Mouse (Mus musculus): ENCODE data around the gene Dync1i1.
A peak's percentile ranks its signal among the peaks of the same experiment; 100 is the strongest.
"Not testable (repeated sequence)": the region's sequence is repeated elsewhere in the genome, so short reads cannot be mapped to it uniquely, and the experiment has no call there.

The Dync1i1 gene

DNA sequence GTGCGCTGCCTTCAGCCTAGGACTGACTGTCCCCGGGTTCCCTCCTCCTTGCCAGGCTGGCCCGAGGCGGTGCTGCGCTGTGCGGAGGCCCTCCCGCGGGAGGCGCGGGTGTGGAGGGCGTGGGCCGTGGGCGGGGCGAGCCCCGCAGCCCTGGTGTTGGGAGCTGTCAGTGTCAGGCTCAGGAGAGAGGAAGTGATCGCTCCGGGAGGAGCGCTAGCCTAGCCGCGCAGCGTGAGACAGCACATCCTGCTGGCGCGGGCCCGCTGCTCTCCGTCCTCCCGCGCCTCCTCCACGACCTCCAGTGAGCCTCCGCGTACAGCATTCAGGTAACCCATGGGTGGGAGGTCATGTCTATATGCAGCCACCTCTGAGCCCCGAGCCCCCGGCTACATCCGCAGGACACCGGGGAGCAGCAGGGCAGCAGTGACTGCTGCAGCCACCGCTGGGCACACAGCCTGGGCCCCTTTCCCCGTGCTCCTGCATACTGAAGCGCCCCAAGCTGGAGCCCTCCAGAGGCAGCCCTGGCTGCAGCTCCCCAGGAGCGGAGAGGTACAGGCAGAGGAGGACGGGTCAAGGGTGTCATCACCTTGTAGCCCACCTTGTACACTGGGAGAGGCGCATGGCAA lies at the start of gene Dync1i1:
Gene Dync1i1, plus strand, starts transcription at position 29 of the 626 bp plus-strand sequence.
- peak; percentile 73 for DNase-seq

DNA sequence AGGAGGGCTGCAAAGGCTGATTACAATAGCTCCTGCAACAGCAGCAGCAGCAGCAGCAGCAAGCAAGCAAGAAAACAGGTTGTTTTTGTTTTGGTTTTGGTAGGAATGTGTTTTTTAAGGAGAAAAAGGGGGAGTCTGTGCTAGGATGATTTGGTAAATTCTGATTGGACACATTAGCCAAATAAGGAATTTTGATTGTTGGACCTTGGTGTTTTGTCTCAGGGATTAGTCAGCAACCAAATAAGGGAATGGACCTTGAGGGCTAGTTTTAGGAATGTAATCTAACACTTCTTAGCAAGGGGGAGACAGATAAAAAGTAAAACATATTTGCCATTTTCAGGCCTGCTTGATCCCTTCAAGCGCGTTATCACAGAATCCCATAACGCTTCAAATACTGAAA lies 45.7 kb upstream of the Dync1i1 start:
- DNase-seq, result no peak

DNA sequence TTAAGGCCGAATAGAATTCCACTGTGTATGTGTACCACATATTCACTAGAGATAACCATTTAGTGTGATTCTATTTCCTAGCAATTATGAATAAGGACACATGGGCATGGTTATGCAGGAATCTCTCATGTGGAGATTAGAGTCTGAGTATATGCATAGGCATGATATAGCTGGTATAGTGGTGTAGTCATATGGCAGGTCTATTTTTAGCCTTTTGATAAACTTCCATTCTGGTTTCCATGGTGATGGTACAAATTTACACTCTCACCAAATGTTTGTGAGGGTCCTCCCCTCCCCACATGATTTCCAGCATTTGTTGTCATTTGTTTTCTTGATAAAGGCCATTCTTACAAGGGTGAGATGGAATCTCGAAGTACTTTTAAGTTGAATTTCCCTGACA lies 23.6 kb upstream of the Dync1i1 start:
- DNase-seq, result no peak

DNA sequence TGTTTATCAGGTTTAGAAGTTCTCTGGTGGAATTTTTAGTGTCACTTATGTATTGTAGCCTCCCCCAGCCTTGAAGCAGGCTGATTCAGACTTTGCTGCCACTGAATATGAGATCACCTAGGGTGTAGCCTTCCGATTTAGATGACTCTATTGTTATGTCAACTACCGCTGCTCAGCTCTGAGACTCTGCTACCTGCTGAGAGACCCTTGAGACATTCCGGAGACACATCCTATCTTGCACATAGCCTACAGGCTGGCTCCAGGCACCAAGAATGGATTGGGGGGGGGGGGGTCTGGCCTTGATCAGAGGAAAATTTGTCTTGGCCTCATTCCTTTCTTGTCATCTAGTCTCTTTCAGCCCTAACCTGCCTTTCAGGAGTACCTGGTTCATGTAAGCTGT lies 17.5 kb upstream of the Dync1i1 start:
- not testable (repeated sequence) for DNase-seq

DNA sequence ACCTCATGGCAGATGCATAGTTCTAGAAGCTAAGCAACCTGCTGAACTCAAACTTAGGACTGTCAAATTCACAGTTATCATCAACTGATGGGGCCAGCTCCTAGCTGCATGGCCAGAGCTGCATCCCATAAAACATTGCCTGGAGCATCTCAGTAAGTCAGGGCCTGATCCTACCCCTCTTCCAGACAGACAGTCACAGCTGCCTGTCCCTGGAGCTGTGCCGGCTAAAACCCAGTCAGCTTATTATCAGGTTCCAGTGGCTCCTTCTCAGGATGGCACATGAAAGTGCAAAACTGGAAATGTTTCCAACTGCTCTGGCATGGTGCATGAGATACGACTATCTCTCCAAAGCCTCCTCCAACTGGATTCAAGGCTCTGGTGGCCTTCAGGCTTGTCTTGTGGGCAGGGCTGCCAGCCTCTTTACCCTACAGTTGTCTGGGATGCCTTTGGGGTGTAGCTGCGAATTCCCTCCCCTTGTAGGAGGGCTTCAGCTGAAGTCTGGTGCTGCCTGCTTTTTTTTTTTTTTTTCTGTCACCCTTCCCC lies 15.3 kb upstream of the Dync1i1 start:
- DNase-seq, result no peak

DNA sequence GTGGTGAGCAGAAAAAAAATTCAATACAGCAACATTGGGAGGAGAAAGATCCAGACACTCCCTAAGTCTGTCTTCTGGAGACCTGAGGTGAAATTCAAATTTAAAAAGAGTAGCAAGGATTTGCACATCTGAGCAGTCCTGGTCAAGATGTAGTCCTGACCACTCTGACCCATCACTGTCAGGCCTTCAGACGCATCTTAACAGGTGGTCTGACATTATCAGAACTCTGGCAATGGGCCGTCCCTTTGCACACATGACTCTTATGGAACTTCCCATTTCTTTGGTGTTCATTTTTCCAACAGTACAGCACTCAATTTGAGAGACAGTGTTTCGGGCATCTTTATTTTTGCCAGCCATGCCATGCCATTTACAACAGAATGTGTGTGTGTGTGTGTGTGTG lies 12.8 kb upstream of the Dync1i1 start:
- no peak for DNase-seq

DNA sequence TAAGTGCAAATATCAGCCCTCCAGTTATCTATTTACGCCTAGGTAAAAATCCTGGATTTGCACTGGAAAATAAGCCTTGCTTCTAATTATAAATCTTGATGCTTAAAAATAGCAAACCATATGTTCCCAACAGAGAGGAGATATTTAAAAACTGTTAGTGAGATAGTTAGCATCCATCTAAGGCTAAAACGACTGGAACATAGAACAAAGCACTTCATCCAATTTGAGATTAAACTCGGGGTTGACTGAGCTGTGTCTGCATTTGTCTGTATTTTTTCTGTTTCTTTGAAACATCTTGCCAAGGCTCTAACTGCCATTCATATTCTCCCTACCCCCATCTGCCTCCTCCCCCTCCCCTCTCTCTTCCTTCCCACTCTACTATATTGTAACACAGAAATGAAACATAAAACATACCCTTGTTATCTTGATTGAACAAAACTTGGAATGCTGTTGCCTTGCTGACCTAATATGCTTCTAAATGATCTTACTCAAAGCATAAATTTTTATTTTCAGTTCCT lies 10.3 kb upstream of the Dync1i1 start:
- no peak for DNase-seq

DNA sequence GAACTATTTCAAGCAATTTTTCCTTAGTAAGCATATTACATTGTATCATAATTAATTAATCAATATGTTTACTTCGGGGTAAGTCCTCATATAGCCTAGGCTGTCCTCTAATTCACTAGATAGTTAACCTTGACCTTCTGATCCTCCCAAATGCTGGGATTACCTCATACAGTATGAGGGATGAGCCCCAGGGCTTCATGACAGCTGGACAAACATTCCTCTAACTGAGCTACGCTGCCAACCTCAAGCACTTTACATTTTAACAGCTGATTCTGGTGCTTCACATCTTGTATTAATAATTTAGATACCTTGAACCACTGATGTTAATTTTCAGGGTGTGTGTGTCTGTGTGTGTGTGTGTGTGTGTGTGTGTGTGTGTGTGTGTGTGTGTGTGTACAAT lies 6.5 kb upstream of the Dync1i1 start:
- no peak for DNase-seq

DNA sequence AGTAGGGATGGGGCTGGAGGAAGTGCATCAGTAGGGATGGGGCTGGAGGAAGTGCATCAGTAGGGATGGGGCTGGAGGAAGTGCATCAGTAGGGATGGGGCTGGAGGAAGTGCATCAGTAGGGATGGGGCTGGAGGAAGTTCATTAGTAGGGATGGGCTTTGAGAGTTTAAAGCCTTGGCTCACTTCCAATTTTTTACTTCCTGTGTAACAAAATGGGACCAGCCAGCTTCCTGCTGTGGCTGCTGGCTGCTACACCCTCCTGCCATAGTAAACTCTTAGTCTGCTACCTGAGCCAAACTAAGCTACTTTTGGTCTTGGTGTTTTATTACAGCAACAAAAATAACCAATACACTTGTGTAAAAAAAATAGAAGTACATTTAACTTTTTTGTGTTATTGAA lies 4.7 kb upstream of the Dync1i1 start:
- DNase-seq, result not testable (repeated sequence)

DNA sequence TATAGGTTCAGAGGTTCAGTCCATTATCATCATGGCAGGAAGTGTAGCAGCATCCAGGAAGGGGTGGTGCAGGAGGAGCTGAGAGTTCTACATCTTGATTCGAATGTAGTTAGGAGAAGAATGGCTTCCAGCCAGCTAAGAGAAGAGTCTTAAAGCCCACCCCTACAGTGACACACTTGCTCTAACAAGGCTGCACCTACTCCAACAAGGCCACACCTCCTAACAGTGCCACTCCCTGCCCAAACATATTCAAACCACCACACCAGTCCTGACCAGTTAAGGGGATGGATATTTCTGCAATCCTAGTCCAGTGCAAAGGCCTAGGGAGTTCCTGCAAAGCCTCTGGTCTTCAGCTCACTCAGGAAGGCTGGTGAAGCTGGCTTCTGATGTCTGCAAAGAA lies 1.5 kb upstream of the Dync1i1 start:
- no peak for DNase-seq

DNA sequence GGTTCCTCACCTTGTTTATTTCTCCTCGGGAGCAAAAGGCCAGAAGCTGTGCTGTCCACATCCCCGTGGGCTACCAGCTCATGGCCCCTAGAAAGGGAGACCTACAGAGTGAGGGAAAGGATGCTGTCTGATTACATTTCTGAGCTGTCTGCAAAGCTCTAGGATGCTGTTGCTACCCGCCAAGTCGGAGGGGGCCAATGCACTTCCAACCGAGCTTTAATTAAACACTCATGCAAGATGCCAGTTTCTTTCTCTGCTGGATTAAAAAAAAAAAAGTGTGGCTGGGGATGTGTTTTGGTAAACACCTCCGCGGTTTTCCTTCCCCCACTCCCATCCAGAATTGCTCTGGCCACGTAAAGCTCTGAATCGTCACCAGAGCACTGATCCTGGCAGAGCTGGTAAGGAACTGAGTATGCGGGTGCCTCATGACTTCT lies 815 bp downstream of the Dync1i1 start:
- peak; percentile 17 for DNase-seq

DNA sequence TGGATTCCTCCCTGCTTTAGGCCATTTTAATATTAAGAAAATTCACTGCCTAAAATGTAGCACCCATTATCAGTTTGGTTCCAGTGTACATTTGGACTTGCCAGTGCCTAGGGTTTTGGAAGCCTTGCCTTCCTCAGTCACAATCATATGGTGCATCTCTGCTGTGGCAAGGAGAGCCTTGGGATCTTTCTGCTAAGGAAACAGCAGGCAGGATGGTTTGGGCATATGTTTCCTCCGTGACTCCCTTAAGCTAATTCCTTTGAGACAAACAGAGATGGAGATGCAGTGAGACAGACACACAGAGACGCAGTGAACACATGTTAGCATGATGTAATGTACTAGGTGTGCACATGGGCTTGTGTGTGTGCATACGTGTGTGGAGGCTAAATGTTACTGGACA lies 7.8 kb downstream of the Dync1i1 start:
- no peak for DNase-seq

DNA sequence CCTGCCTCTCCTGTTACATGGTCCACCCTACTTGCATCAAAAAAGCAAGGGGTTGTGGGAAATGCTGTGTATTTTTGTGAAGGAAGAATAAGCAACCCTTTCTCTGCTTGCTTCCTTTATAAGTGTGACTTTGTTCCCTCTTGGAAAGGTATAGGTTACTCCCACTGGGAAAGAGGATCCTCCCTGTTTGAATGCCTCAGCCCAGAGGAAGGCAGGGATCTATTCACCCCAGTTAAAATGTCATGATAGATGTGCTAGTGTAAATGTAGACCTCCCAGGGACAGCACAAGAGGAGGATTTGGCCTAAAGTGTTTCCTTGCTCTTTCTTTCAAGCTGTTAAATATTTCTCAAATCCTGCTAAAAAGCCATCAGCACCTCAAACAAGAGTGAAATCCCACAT lies 9.0 kb downstream of the Dync1i1 start:
- DNase-seq, result no peak

DNA sequence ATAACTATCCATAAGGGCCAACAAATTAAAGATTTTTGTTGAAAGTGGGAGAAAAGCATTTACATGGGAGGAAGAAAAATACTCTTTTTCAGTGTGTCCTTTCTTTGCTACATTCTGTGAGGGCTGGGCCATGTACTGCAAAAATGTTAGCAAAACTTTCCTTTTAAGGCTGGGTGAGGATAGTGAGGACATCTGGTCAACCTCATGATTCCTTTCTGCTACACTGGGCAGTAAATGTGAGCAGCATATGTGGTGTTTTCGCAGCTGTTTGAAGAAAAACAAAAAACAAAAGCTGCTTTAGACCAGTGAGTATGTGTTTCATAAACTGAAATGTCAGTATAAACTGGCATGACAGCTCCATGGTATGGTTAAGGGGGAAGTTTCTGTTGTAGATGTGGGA lies 9.4 kb downstream of the Dync1i1 start:
- DNase-seq, result no peak

DNA sequence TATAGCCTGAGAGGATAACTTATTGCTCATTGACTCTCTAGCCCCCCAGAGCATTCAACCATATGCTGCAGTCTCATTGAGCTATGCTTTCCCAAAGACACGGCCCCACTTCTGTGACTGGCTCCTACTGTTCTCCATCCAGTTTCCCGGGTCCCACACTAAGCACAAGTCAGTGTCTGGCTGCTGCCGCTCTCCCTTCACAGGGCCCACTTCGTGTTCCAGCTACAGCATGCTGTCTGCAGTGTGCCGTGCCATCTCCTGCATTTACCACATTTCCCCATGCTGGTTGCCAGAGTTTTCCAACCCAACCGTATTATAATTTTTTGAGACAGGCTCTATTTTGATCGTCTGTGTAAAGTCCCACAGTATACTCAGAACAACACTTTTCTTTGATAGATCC lies 14.3 kb downstream of the Dync1i1 start:
- no peak for DNase-seq

DNA sequence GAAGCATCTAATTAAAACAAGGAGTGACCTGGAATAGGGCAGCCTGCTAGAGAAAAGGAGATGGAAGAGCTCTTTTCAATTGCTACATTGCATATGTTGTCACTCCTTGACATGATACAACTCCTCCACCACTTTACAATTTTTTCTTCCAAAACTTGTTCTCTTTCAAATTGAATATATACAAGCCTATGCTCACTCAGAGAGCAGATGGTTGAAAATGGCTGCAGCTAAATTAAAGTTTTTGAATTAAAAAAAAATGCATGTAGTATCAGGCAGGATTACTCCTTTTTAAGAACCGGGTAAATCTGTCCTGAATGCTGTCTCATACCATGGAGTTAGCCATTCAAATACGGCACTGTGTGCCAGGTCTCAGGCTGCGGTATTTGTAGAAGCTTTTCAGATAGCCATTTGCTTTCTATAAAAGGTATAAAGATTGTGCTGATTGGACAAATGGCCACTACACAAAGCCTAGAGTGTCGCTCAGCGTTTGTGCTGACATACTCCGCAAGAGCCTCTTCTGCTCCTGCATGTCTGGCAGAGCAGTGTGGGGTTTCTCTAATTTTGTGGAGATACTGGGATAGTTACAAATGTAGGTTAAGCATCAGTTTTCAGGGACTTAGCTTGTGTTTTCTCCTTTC lies 16.1 kb downstream of the Dync1i1 start:
- no peak for DNase-seq

DNA sequence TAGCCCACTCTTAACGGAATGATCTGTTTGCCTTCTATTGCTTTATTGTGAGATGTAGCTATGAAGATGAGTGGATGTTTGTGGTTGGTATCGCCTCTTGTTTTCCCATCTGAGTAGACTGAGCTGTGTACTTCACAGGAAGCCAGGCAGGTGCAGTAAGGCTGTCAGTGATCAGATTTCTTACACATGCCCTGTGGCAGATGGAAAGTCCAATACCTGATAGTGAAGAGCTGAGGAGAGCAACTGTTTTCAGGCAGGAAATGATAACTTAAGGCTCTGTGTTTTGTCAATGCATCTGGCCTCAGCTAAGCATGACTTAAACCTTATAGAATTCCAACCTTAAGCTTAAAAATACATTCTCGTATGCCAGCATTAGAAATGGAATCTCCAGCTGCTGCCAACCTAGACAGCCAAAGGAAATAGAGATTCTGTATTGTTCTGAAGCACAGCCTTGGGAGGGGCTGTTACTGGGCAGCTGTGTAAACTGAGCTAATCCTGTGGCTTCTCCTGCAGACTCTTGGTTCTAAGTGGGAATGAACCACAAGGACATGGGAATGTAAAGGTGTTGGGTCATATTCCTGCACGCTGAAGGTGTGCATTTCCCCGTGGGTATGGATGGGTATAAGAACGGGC lies 24.8 kb downstream of the Dync1i1 start:
- no peak for DNase-seq

DNA sequence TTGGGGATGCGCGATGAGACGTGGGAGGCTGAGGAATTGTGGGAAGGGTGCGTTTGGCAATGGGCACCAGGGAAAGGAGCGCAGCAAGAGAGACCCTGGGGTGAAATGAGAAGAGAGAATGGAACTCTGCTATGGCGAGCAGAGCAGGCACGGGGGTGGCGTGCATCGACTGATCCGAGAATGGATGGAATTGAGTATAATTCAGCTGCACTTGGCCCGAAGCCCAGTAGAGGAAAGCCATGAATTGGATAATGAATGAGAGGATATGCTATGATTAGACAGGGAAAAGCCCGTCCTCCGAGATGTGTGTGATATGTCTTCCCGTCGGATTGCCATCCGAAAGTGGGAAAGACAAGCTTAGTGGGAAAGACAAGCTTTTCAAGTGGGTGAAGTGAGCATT lies 26.7 kb downstream of the Dync1i1 start:
- DNase-seq, result no peak

DNA sequence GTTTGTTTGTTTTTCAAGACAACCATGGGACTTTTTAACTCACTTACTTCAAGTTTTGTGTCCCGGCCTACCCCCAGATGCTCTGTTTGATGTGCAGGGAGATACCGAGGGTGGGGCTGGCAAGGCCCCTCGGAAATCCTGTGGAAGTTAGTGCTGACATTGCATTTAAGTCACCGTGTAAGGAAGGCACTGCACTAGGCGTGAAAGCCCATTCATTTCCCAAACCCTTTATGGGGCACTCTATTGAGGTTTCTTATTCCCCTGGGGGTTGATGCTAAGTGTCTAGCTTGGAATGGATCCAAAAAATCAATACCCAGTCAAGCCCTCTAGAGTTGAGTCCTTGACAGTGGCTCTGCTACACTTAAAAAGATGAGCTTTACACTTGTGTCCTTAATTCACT lies 27.2 kb downstream of the Dync1i1 start:
- no peak for DNase-seq

DNA sequence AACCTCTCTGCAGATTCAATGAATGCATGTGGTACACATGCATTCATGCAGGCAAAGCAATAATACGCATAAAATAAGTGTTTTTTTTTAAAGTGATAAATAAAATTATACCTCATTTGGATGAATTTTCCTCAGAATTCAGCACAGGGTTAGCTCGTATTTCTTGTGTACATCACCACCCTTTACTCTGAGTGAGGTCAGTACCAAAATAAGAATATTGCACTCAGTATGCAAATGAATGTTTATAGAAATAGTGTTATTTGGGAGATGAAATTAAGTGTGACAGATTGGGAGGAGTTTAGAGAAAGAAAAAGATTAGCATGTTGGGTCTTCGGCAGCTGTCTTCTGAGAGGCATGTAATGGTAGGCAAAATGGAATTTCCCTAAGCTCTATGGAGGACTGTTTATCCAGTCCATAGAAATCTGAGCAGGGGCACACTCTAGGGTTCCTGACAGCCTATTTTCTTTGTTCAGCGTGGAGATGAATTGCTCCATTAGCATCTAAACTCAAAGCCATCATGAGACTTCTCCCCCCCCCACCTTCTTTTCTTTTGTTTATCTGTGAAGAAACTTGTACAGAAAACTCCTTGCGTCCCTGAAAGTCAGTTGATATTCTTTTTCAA lies 31.2 kb downstream of the Dync1i1 start:
- DNase-seq, result peak; percentile 60

DNA sequence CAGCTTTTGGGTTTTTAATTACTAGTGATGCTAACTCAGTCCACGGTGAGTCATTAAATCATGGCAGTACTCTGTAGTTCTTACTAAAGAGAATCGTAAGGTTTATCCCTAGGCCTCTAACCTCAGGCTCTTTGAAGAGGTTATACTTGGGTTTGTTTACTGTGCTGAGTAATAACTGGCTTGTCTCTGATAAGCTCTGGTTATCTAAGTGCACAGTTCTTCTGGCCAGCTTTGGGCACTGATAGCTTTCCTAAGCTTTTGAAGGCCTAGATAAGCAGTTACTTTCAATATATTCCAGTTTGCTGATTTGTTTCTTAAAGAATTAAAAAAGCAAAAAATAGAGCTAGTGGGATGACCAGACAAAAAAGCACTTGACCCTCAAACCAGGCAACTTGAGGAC lies 37.5 kb downstream of the Dync1i1 start:
- no peak for DNase-seq

DNA sequence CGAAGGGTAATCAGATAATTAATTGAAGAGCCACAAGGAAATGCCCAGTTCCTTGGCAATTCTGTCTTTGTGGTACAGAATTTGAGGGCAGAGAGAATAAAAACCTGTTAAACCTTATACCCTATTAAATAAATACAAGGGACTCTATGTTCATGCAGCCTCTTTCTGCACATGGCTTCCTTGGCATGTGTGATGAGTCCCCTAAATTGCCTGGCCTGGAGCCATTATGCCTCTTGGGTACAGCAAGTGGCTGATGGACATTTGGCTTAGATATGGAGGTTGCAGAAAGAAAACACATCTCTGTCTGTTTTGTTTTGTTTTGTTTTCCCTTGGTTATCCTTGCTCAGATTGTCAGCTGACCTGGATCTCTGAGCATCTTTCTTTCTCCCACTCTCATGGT lies 43.1 kb downstream of the Dync1i1 start:
- DNase-seq, result no peak

DNA sequence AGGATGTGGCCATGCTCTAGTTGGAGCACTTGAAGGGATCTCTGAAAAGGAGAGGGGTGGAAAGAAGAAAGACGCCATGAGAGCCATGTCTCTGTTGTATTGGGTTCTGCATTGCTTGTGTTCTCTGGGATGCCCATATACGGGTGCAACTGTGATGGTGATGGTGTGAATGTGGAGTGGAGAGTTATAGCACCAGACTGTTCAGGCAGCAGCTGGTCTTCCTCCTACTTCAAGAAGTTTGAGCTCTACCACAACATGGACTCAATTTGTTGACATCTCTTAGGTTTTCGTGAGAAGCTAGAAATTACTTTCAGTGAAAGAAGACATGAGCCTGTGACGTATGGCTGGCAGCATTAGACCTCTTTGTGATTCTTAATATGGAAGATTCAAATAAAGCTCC lies 44.8 kb downstream of the Dync1i1 start:
- no peak for DNase-seq

DNA sequence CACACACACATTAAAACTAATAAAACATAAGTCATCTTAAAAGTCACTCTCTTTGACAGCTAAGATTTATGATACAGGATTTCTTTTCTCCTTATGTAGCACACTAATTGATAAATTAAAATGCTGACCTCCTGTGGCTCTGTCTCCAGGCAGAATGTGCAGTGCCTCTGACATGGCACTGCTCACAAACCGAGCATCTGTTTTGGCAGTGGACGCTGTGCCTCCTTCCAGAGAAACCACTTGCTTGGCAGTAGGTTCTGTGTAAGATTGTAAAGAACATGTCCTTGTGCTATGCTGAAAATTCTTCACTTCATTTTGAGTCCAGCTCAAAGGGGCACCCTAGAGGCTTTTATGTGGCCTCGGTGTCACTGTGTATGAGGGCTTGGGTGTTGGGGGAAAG lies 50.0 kb downstream of the Dync1i1 start:
- no peak for DNase-seq
